Mouse (Mus musculus): Measurements from ENCODE around the gene E2f7.

DNA sequence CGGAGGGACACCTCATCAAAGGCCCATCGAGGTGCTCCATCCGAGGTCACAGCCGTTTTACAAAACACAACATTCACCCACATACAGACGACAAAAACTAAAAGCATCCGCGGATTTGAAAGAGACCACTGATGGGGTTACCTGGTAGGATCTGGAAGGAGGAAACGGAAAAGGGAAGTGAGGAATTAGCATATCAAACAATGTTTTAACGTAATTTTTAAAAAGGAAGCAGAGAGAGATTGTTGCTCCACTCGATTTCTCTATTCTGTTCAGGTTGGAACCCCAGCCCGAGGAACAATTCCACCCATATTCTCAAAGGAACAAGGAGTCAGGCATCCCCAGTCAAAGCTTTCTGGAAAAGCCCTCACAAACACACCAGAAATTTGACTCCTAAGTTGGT lies 75.9 kb downstream of the E2f7 start:
- TF ChIP-seq EP300 (IDR thresholded peaks at IDR 0.05; ENCODE audit: low read depth) = no peak
- no peak for TF ChIP-seq CTCF (IDR thresholded peaks at IDR 0.05; ENCODE audit: low read depth)

Data from liver, embryonic 14.5 days (tissue).